Mouse (Mus musculus) brain, embryonic 14.5 days (tissue): ENCODE results near the gene Hpse2.

Experiments
- CTCF ChIP-seq: fragments of 200-500 bp; IDR thresholded peaks from 2 replicates; pipeline ENCODE4 v1.5.1; 2012; ENCODE audit warnings: inconsistent platforms, mild to moderate bottlenecking, moderate library complexity, borderline replicate concordance; ENCODE audit not compliant: insufficient read depth, insufficient read length; ENCODE audit errors: extremely low read depth
- POLR2A ChIP-seq: fragments of 200-500 bp; IDR thresholded peaks from 2 replicates; pipeline ENCODE4 v1.6.1; 2012; ENCODE audit warnings: mild to moderate bottlenecking, inconsistent platforms, borderline replicate concordance; ENCODE audit not compliant: poor library complexity, insufficient read depth, insufficient read length, severe bottlenecking; ENCODE audit errors: extremely low read depth

- TF ChIP-seq POLR2A (no peak), CTCF (no peak)
These were observed 391.7 kb downstream of the Hpse2 start for GRCm38 (mm10) chr19:42996406-42996805.
